Mouse (Mus musculus) G1E (cell line): ENCODE results near the gene Aven. TPM values are rescaled to one million over a fixed set of nuclear protein-coding genes. Genes with fewer than 3 reads are reported as not detected.

Source experiments
- ATAC-seq: 2 replicates; pipeline ENCODE4 v1.8.0; 2016; ENCODE audit warnings: mild to moderate bottlenecking; ENCODE audit not compliant: insufficient number of reproducible peaks, poor library complexity, low FRiP score, severe bottlenecking; ENCODE audit errors: extremely low read depth
- DNase-seq: peaks from one replicate; pipeline ENCODE4 v3.0.0; 2012; ENCODE audit warnings: low spot score
- H3K27me3 ChIP-seq: 2 replicates; pipeline ENCODE4 v1.6.1; 2012; ENCODE audit warnings: mild to moderate bottlenecking, low read length, inconsistent platforms; ENCODE audit not compliant: insufficient read depth
- H3K36me3 ChIP-seq: replicated peaks from 2 replicates; pipeline ENCODE3; 2012; ENCODE audit warnings: mild to moderate bottlenecking, inconsistent platforms
- H3K4me1 ChIP-seq: 2 replicates; pipeline ENCODE4 v1.6.1; 2012; ENCODE audit warnings: low read depth, low read length, inconsistent platforms, mixed read lengths; ENCODE audit not compliant: insufficient read depth
- H3K4me3 ChIP-seq: 2 replicates; pipeline ENCODE4 v1.5.1; 2012; ENCODE audit warnings: low read depth, mild to moderate bottlenecking, inconsistent platforms, low read length, moderate library complexity, mixed read lengths
- H3K9me3 ChIP-seq: replicated peaks from 2 replicates; pipeline ENCODE4 v1.6.1; 2012; ENCODE audit warnings: inconsistent platforms
- CTCF ChIP-seq: IDR thresholded peaks from 2 replicates; pipeline ENCODE4 v1.5.1; 2012; ENCODE audit warnings: low read depth, low read length, inconsistent platforms, mixed read lengths
- GATA1 ChIP-seq: IDR thresholded peaks from 2 replicates; pipeline ENCODE4 v1.6.1; 2012; ENCODE audit warnings: borderline replicate concordance, low read length, inconsistent platforms, mixed read lengths
- GATA2 ChIP-seq: IDR thresholded peaks from 2 replicates; pipeline ENCODE4 v1.6.1; 2012; ENCODE audit warnings: low read depth, low read length, inconsistent platforms, borderline replicate concordance
- POLR2AphosphoS5 ChIP-seq: IDR thresholded peaks from 2 replicates; pipeline ENCODE4 v1.6.1; 2012; ENCODE audit warnings: low read depth, low read length, inconsistent platforms; ENCODE audit not compliant: insufficient replicate concordance
- TAL1 ChIP-seq: conservative IDR thresholded peaks from 2 replicates; pipeline ENCODE4 v1.6.1; 2012; ENCODE audit warnings: low read depth, low read length, inconsistent platforms, mixed read lengths
- polyA plus RNA-seq: library from polyadenylated mRNA; stranded (reverse); fragments of >175 nt; gene quantifications from 2 replicates; pipeline ENCODE4 v1.2.3, GENCODE M21; 2012
- total RNA-seq, 2 experiments: library from RNA; stranded (forward) in 1 of 2; stranded (reverse) in 1 of 2; fragments of 200-1000 nt in 1 of 2; fragments of >200 nt in 1 of 2; fragmentation: Nextera tagmentation in 1 of 2; gene quantifications; 2 replicates each; pipeline ENCODE4 v1.2.3; 2014 to 2017

Gene Aven
- total and polyA plus RNA-seq, 3 experiments, result 6.9 to 25.5 (median 9.8) TPM

- H3K4me1 ChIP-seq, result peaks cover 4% of the 10 kb centered on the region; the same call in 1 of the 2 replicates
- H3K9me3 ChIP-seq, result no peaks in the 10 kb centered on the region
- no peak for TF ChIP-seq CTCF
- no peak for TF ChIP-seq POLR2AphosphoS5
- no peak for TF ChIP-seq GATA2
- TF ChIP-seq TAL1, result no peak
- TF ChIP-seq GATA1, result no peak
- ATAC-seq (no peak), DNase-seq (no peak)
- no peaks in the 10 kb centered on the region for H3K27me3 ChIP-seq
- no peak overlapping the region for H3K4me3 ChIP-seq
- no peaks in the 10 kb centered on the region for H3K36me3 ChIP-seq
Observed at GRCm38 (mm10) chr2:112595807-112596206, 103.0 kb downstream of the Aven start.

- DNase-seq (no peak), ATAC-seq (no peak)
- no peak for TF ChIP-seq TAL1
- no peak for TF ChIP-seq GATA1
- no peak for TF ChIP-seq CTCF
- TF ChIP-seq GATA2, result no peak
- no peak for TF ChIP-seq POLR2AphosphoS5
- H3K36me3 ChIP-seq, result no peaks in the 10 kb centered on the region
- peaks cover 4% of the 10 kb centered on the region; the same call in 1 of the 2 replicates for H3K4me1 ChIP-seq
- H3K9me3 ChIP-seq, result no peaks in the 10 kb centered on the region
- H3K27me3 ChIP-seq, result no peaks in the 10 kb centered on the region
- no peak overlapping the region for H3K4me3 ChIP-seq
Observed at GRCm38 (mm10) chr2:112596415-112596814, 103.7 kb downstream of the Aven start.

DNA sequence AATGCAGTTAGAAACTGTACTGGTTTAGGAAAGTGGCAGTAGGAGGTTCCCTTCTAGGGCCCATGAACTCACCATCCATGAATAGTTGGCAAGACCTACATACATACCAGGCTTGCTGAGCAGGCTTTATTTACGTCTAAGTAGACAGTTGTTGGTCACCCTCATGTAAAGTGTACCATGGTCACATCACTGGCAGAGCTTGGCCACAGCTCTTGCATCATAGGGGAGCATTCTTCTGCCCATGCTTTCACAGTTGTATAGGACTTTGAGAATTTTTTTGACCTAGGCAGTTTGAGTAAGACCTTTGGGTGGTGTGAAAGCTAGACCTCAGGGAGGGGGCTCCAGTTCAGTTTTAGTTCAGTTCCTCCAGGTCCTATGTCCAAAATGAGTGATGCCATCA is 104.3 kb downstream of the Aven start:
- DNase-seq (no peak), ATAC-seq (no peak)
- Histone ChIP-seq H3K36me3 (no peaks in the 10 kb centered on the region), H3K4me1 (peaks cover 4% of the 10 kb centered on the region; the same call in 1 of the 2 replicates), H3K27me3 (no peaks in the 10 kb centered on the region), H3K9me3 (no peaks in the 10 kb centered on the region), H3K4me3 (no peak overlapping the region)
- TF ChIP-seq GATA2 (no peak), TAL1 (no peak), CTCF (no peak), POLR2AphosphoS5 (no peak), GATA1 (no peak)

- Histone ChIP-seq H3K4me1 (no peaks in the 10 kb centered on the region), H3K9me3 (no peaks in the 10 kb centered on the region), H3K36me3 (peaks cover 2% of the 10 kb centered on the region), H3K27me3 (no peaks in the 10 kb centered on the region), H3K4me3 (no peak overlapping the region)
- no peak for ATAC-seq
- DNase-seq, result no peak
- TF ChIP-seq CTCF (no peak), GATA2 (no peak), TAL1 (no peak), GATA1 (no peak), POLR2AphosphoS5 (no peak)
Observed at GRCm38 (mm10) chr2:112600222-112600621, 107.5 kb downstream of the Aven start.

DNA sequence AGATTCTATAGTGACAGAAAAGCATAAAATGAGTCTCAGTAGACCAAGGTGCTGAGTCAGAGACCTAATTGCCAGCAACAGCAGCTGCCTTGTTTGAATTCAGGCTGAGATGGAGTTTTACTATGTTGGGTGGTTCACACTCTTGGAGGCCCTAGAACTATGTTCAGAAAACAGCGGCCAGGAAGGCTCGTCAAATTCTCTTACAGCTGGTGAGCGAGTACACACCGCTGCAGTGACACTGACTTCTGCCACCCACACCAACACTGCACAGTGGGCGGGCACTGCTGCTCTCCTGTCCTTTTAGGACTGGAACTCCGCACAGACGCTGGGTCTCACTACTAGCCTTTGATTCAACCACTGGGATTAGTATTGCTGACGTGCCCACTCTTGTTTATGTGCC is 109.7 kb downstream of the Aven start:
- Histone ChIP-seq H3K9me3 (no peaks in the 10 kb centered on the region), H3K27me3 (no peaks in the 10 kb centered on the region), H3K36me3 (peaks cover 2% of the 10 kb centered on the region), H3K4me1 (no peaks in the 10 kb centered on the region), H3K4me3 (no peak overlapping the region)
- DNase-seq, result no peak
- no peak for ATAC-seq
- no peak for TF ChIP-seq TAL1
- no peak for TF ChIP-seq GATA2
- TF ChIP-seq GATA1, result no peak
- no peak for TF ChIP-seq CTCF
- TF ChIP-seq POLR2AphosphoS5, result no peak

DNA sequence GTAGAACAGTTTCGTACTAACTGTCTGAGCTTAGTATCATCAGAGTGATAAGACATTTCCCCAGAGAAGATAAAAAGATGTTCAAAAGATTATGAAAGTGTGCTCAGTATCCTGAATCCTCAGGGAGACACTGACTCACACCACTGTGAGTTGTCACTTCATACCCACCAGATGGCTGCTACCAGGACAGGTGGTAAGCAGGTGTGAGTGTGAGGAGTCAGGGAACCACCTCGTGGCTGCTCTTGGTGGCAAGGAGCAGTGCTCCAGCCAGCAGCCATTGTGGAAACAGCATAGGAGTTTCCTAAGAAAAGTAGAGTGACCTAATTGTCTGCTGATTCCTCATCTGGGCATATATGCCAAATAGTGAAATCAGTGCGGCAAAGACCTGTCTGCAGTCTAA is 113.8 kb downstream of the Aven start:
- Histone ChIP-seq H3K9me3 (no peaks in the 10 kb centered on the region), H3K4me1 (no peaks in the 10 kb centered on the region), H3K4me3 (no peak overlapping the region), H3K27me3 (no peaks in the 10 kb centered on the region), H3K36me3 (peaks cover 2% of the 10 kb centered on the region)
- no peak for DNase-seq
- ATAC-seq, result no peak
- TF ChIP-seq CTCF, result no peak

DNA sequence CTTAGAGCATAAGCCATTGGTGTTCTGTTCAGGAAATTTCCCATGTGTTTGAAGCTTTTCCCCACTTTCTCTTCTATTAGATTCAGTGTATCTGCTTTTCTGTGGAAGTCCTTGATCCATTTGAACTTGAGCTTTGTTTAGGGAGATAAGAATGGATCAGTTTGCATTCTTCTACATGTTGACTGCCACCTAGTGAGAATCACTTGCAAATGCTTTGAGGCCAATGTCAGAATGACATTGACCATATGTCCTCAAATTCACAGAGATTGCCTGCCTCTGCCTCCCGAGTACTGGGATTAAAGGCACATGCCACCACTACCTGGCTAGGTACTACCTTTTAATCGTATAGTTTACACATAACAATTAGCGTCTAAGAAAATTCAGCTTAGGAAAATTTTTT is 119.9 kb downstream of the Aven start:
- H3K36me3 ChIP-seq, result peaks cover 3% of the 10 kb centered on the region
- no peaks in the 10 kb centered on the region for H3K4me1 ChIP-seq
- H3K27me3 ChIP-seq, result no peaks in the 10 kb centered on the region
- DNase-seq, result no peak
- H3K4me3 ChIP-seq, result no peak overlapping the region
- H3K9me3 ChIP-seq, result no peaks in the 10 kb centered on the region
- ATAC-seq, result peak; percentile 45; the same call in 1 of the 2 replicates
- TF ChIP-seq TAL1 (no peak), CTCF (no peak), GATA1 (no peak), GATA2 (no peak), POLR2AphosphoS5 (no peak)
